Mouse (Mus musculus) C2C12 (cell line): Measurements from ENCODE around the gene Dnajc12.

Experiments used
- CEBPB ChIP-seq: IDR thresholded peaks from one replicate; pipeline ENCODE4 v1.6.1; 2011; ENCODE audit warnings: low read depth, mild to moderate bottlenecking, control low read depth, moderate library complexity
- CTCF ChIP-seq: IDR thresholded peaks from one replicate; pipeline ENCODE4 v1.5.1; 2011; ENCODE audit not compliant: control insufficient read depth, insufficient read depth, insufficient read length
- FOSL1 ChIP-seq: IDR thresholded peaks from one replicate; pipeline ENCODE4 v1.8.0; 2011; ENCODE audit warnings: mild to moderate bottlenecking, low read length; ENCODE audit not compliant: poor library complexity, insufficient read depth, severe bottlenecking
- MAX ChIP-seq: IDR thresholded peaks from one replicate; pipeline ENCODE4 v1.6.1; 2011; ENCODE audit warnings: mild to moderate bottlenecking, control low read depth
- MYOD1 ChIP-seq: IDR thresholded peaks from one replicate; pipeline ENCODE4 v1.6.1; 2011; ENCODE audit warnings: low read depth; ENCODE audit not compliant: control insufficient read depth, insufficient read length
- MYOG ChIP-seq: IDR thresholded peaks from one replicate; pipeline ENCODE4 v1.6.1; 2011; ENCODE audit not compliant: control insufficient read depth, insufficient read length; ENCODE audit errors: extremely low read depth
- USF1 ChIP-seq: IDR thresholded peaks from one replicate; pipeline ENCODE4 v1.6.1; 2011; ENCODE audit warnings: low read depth, mild to moderate bottlenecking, control low read depth, moderate library complexity

GRCm38 (mm10) chr10:63431221-63431736 is 49.0 kb downstream of the Dnajc12 start:
- TF ChIP-seq CTCF, result no peak
- TF ChIP-seq MAX, result no peak
- TF ChIP-seq USF1, result no peak
- TF ChIP-seq MYOG, result no peak
- no peak for TF ChIP-seq CEBPB
- no peak for TF ChIP-seq MYOD1
- no peak for TF ChIP-seq FOSL1
